17 mouse cellular contexts compared by ENCODE assay signal in the genomic region with DNA sequence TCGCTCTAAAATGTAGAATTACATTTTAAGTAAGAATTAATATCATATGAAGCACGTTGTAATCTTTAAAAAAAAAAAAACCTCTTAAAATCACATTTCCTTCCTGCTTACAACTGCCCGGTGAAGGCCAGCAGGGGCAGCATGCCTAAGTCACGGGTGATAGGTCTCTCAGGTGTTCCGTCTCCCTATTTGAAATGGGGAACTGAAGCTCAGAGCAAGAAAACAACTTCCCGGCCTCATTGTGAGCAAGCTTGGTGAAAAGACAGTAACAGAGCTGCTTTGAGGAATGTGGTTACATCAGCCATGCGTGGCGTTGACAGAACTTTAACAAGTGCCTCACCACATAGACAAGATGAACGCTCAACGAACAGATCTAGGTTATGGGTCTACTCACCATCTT. TPM values are rescaled to one million over a fixed set of nuclear protein-coding genes. Genes with fewer than 3 reads are reported as not detected.
A peak's percentile ranks its signal among the peaks of the same experiment; 100 is the strongest.
DNase-seq lines count a peak whose midpoint lies in the region; ATAC-seq and TF ChIP-seq lines count a peak whose summit lies in the region.
"Had no signal": no experiment of that assay in that cellular context is flagged by ENCODE, and none has a peak within 500 bp of the region (broad histone marks: within the 10 kb centered on the region; RNA-seq: fewer than 3 reads in every experiment).

No protein-coding gene starts in this region.

- 42% methylated on average over 10 of the region's 10 CpGs for WGBS in liver, postnatal 0 days (ENCODE audit: insufficient replicate concordance)
- WGBS in liver, embryonic 11.5 days, result 71% methylated on average over 10 of the region's 10 CpGs
- WGBS in midbrain, embryonic 16.5 days, result 91% methylated on average over 10 of the region's 10 CpGs

- no peak overlapping the region for H3K9ac ChIP-seq in liver, postnatal 0 days (replicated peaks)
- H3K9ac ChIP-seq in liver, embryonic 11.5 days (ENCODE audit: low read depth, low read length), result no peak overlapping the region
- H3K9ac ChIP-seq in midbrain, embryonic 16.5 days (ENCODE audit: low read depth, low read length), result no peak overlapping the region
- H3K9ac ChIP-seq: forebrain, embryonic 12.5 days; liver, embryonic 13.5 days; midbrain, embryonic 13.5 days had no signal

- peaks cover 4% of the 10 kb centered on the region; the same call in 1 of the 2 replicates for H3K4me1 ChIP-seq in liver, postnatal 0 days (ENCODE audit: insufficient read depth)
- no peaks in the 10 kb centered on the region for H3K4me1 ChIP-seq in liver, embryonic 11.5 days (replicated peaks; ENCODE audit: control insufficient read depth, insufficient read depth, low read length)
- H3K4me1 ChIP-seq in midbrain, embryonic 16.5 days (ENCODE audit: control insufficient read depth, insufficient read depth, low read length), result no peaks in the 10 kb centered on the region
- H3K4me1 ChIP-seq: liver, embryonic 13.5 days had no signal

- peak overlapping the region; percentile 48; the same call in 1 of the 2 replicates for H3K27ac ChIP-seq in liver, postnatal 0 days (ENCODE audit: low read depth)
- no peak overlapping the region for H3K27ac ChIP-seq in liver, embryonic 11.5 days (ENCODE audit: low read depth, low read length)
- no peak overlapping the region for H3K27ac ChIP-seq in midbrain, embryonic 16.5 days (ENCODE audit: low read length)
- H3K27ac ChIP-seq: forebrain, embryonic 12.5 days; heart, adult 2 months; hindbrain, postnatal 0 days; limb, embryonic 10.5 days; liver, embryonic 13.5 days; midbrain, embryonic 13.5 days had no signal

- no peaks in the 10 kb centered on the region for H3K9me3 ChIP-seq in liver, postnatal 0 days (ENCODE audit: low read length)
- no peaks in the 10 kb centered on the region for H3K9me3 ChIP-seq in liver, embryonic 11.5 days (ENCODE audit: control insufficient read depth, low read length)
- H3K9me3 ChIP-seq in midbrain, embryonic 16.5 days (replicated peaks; ENCODE audit: control insufficient read depth, low read length, poor library complexity, severe bottlenecking), result no peaks in the 10 kb centered on the region
- H3K9me3 ChIP-seq: forebrain, embryonic 12.5 days; limb, embryonic 10.5 days; liver, embryonic 13.5 days; midbrain, embryonic 13.5 days had no signal

- peak; percentile 21 for DNase-seq in liver, postnatal 0 days
- DNase-seq in liver, embryonic 11.5 days (ENCODE audit: low spot score), result no peak
- DNase-seq in CD4-positive helper T cell, adult 2 months (ENCODE audit: low read depth, low spot score), result peak; percentile 21
- DNase-seq in spleen, adult 18-20 months, result peak; percentile 55 to 70
- no peak for DNase-seq in adrenal gland, postnatal 25 days
- no peak for DNase-seq in urinary bladder, adult 18-20 months (ENCODE audit: low spot score in 2 of 2)
- DNase-seq: cerebellum, adult 11-12 months; kidney, adult 8-10 months; liver, embryonic 13.5 days; lung, postnatal 14 days had no signal

- ATAC-seq in liver, postnatal 0 days, result peak; percentile 67
- ATAC-seq in liver, embryonic 11.5 days (replicated peaks; ENCODE audit: low FRiP score), result no peak
- ATAC-seq in hematopoietic stem cell, adult 5-6 weeks (replicated peaks in 1 of 2; ENCODE audit: insufficient read depth in 1 of 2, low FRiP score in 2 of 2, low TSS enrichment in 1 of 2, low read depth in 1 of 2, poor library complexity in 2 of 2, severe bottlenecking in 2 of 2), result peak; percentile 68 to 71; a peak in 3 of 4 replicates
- ATAC-seq in midbrain, embryonic 16.5 days, result no peak
- ATAC-seq: hindbrain, postnatal 0 days; midbrain, embryonic 13.5 days had no signal

- H3K36me3 ChIP-seq in liver, postnatal 0 days (replicated peaks; ENCODE audit: insufficient read depth, low read length), result no peaks in the 10 kb centered on the region
- no peaks in the 10 kb centered on the region for H3K36me3 ChIP-seq in liver, embryonic 11.5 days (ENCODE audit: control insufficient read depth, insufficient read depth, low read length)
- H3K36me3 ChIP-seq in midbrain, embryonic 16.5 days (ENCODE audit: control insufficient read depth, insufficient read depth, low read length), result no peaks in the 10 kb centered on the region
- H3K36me3 ChIP-seq: forebrain, embryonic 12.5 days; limb, embryonic 10.5 days; liver, embryonic 13.5 days; midbrain, embryonic 13.5 days had no signal

- no peak overlapping the region for H3K4me2 ChIP-seq in liver, postnatal 0 days (ENCODE audit: low read depth, low read length)
- H3K4me2 ChIP-seq in liver, embryonic 11.5 days, result no peak overlapping the region
- no peak overlapping the region for H3K4me2 ChIP-seq in midbrain, embryonic 16.5 days (ENCODE audit: low read length)
- H3K4me2 ChIP-seq: forebrain, embryonic 12.5 days; liver, embryonic 13.5 days; midbrain, embryonic 13.5 days had no signal

- TF ChIP-seq EP300 in liver, postnatal 0 days (IDR thresholded peaks at IDR 0.05; ENCODE audit: low read depth), result no peak

- peak; percentile 40 for TF ChIP-seq CTCF in liver, postnatal 0 days (IDR thresholded peaks at IDR 0.05; ENCODE audit: low read depth)

- no peaks in the 10 kb centered on the region for H3K27me3 ChIP-seq in liver, postnatal 0 days (ENCODE audit: insufficient read depth, low read length)
- no peaks in the 10 kb centered on the region for H3K27me3 ChIP-seq in liver, embryonic 11.5 days (replicated peaks; ENCODE audit: control insufficient read depth, insufficient read depth, low read length)
- H3K27me3 ChIP-seq in midbrain, embryonic 16.5 days (ENCODE audit: control insufficient read depth, insufficient read depth, low read depth, low read length), result no peaks in the 10 kb centered on the region
- H3K27me3 ChIP-seq: forebrain, embryonic 12.5 days; liver, embryonic 13.5 days; midbrain, embryonic 13.5 days had no signal

- H3K4me3 ChIP-seq in liver, postnatal 0 days (ENCODE audit: low read depth, low read length), result no peak overlapping the region
- H3K4me3 ChIP-seq in liver, embryonic 11.5 days (ENCODE audit: low read depth, low read length), result no peak overlapping the region
- no peak overlapping the region for H3K4me3 ChIP-seq in midbrain, embryonic 16.5 days (ENCODE audit: low read depth, low read length)
- H3K4me3 ChIP-seq: forebrain, embryonic 12.5 days; heart, adult 2 months; limb, embryonic 10.5 days; liver, embryonic 13.5 days; midbrain, embryonic 13.5 days had no signal

RNA-seq across cellular contexts. Expression of gene Tgfbr2, which starts 41.5 kb away (rescaled TPM):
- polyA plus RNA-seq in liver, postnatal 0 days (2015; fragmentation: Nextera tagmentation; extraction: Ambion mirVana), result 5.2 and 5.6 TPM in 2 replicates
- polyA plus RNA-seq in liver, embryonic 11.5 days (2014; fragmentation: Nextera tagmentation; extraction: Ambion mirVana), result 9.5 and 10.5 TPM in 2 replicates
- total RNA-seq in hematopoietic stem cell, adult 5-6 weeks (2017), result 26.2 and 31.5 TPM in 2 replicates
- 61.2 and 69.9 TPM in 2 replicates for total RNA-seq in adrenal gland, postnatal 25 days (2021)
- 7.1 and 7.7 TPM in 2 replicates for polyA plus RNA-seq in midbrain, embryonic 16.5 days (2015; fragmentation: Nextera tagmentation; extraction: Ambion mirVana)

Comparison
In these comparisons a context has a peak if more than half of its experiments do, and no peak if none do; other contexts are left out.
1. ATAC-seq: peak in liver, postnatal 0 days (single experiment) and hematopoietic stem cell, adult 5-6 weeks (2 of 2); none in liver, embryonic 11.5 days (single experiment) and midbrain, embryonic 16.5 days (single experiment).
2. DNase-seq: peak in liver, postnatal 0 days (single experiment), CD4-positive helper T cell, adult 2 months (single experiment) and spleen, adult 18-20 months (2 of 2); none in liver, embryonic 11.5 days (single experiment), adrenal gland, postnatal 25 days (single experiment) and urinary bladder, adult 18-20 months (0 of 2).